Mouse (Mus musculus): Measurements from ENCODE around the gene Zranb1.

DNA sequence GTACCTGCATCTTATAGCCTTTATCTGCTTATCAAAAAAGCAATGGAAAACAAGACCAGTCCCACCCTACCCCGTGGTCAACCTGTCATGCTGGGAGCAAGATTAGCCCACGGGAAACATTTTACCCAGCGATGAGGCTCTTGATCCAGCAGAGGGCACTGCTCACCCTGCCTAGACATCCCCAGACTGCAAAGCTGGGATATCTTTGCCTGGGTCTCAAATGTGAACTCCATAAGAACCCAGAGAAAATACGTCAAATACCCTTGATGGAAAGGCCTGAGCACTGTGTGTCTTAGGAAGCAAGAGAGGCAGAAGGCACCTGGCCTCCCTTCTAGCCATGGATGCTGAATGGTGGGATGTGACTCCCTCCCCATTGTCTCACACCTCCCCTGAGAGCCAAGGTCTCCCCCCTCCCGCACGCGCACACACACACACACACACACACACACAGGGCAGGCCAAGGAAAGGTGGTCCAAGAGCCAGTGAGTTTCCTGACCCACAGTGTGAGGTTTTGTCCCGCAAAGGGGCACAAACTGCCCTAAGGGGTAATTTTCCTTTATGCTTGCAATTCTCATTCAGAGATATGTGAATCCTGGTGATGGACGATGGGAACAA lies 101.8 kb downstream of the Zranb1 start:
- TF ChIP-seq POLR2A (IDR thresholded peaks at IDR 0.05; ENCODE audit: low read depth, low read length) (no peak), CTCF (IDR thresholded peaks at IDR 0.05; ENCODE audit: extremely low read depth, insufficient read depth, insufficient read length, insufficient replicate concordance) (peak; percentile 51; the same call in 1 of the 2 replicates)

Data from spleen, adult 2 months (tissue).